Mouse (Mus musculus): ENCODE results near the gene AU022252.

DNA sequence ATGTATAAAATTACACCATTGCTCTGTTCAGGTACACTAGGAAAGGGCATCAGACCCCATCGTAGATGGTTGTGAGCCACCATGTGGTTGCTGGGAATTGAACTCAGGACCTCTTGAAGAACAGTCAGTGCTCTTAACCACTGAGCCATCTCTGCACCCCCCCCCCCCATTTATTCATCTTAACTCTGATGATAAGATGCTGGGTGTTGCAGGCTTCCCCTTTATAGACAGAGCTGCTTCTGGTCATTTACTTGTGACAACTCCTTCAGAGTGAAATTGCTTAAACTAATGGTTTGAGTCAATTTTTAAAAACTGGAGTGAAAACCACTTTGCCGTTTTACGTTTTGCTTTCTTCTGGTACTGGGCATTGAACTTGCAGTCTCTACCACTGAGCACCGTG is 39.8 kb downstream of the AU022252 start:
- TF ChIP-seq CTCF (IDR thresholded peaks at IDR 0.05; ENCODE audit: low read depth) (no peak), EP300 (IDR thresholded peaks at IDR 0.05; ENCODE audit: low read depth) (no peak)

All from heart, postnatal 0 days (tissue).